Mouse (Mus musculus) megakaryocyte progenitor cell, adult 5-6 weeks (primary cell): ENCODE results near the gene Gm15448. TPM values are rescaled to one million over a fixed set of nuclear protein-coding genes. Genes with fewer than 3 reads are reported as not detected.
"Not testable (repeated sequence)": the region's sequence is repeated elsewhere in the genome, so short reads cannot be mapped to it uniquely, and the experiment has no call there.

Source experiments
- ATAC-seq: replicated peaks from 2 replicates; pipeline ENCODE4 v1.8.0; 2016; ENCODE audit warnings: mild to moderate bottlenecking, moderate TSS enrichment, inconsistent platforms; ENCODE audit not compliant: poor library complexity
- total RNA-seq, 2 experiments: library from RNA; stranded (forward) in 1 of 2; stranded (reverse) in 1 of 2; fragments of 157-497, 149-512 nt in 1 of 2; fragments of 200-1000 nt in 1 of 2; gene quantifications; 2 replicates each; pipeline versions ENCODE4 v1.2.3 to v1.2.4; 2015 to 2017

The Gm15448 gene
- total RNA-seq (2015) = 0.72 TPM in 1 of 2 replicates, not detected in the other
- total RNA-seq (2017) = not detected in 2 replicates

GRCm38 (mm10) chr7:3825599-3825998, at the start of gene Gm15448:
TSS of gene Gm15448 (minus strand) at chr7:3825687.
- not testable (repeated sequence) for ATAC-seq

DNA sequence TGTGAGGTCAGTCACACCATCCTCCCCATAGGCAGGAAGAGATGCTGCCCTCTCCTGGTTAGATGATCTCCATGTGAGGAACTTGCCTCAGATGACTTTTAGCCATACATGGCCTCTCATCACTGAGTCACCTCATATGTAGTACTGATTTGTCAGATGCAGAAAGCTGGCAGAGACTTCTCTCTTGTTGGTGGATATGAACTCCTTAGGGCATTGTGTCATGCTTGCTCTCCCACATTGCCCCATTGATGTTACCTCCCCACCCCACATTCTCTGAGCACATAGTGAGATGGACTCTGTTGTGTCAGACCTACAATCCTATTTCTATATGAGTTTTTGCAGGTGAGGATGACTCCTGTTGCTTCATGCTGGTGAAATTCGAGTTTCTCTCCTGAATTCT, 49.5 kb upstream of the Gm15448 start:
- ATAC-seq = not testable (repeated sequence)

- not testable (repeated sequence) for ATAC-seq
These were observed 19.5 kb upstream of the Gm15448 start, which contains the start of gene Pira2 for GRCm38 (mm10) chr7:3844951-3845350. TSS of gene Pira2 (minus strand) at chr7:3845051.

GRCm38 (mm10) chr7:3837854-3838253, 12.4 kb upstream of the Gm15448 start:
- not testable (repeated sequence) for ATAC-seq

GRCm38 (mm10) chr7:3830633-3831032, 5.1 kb upstream of the Gm15448 start:
- not testable (repeated sequence) for ATAC-seq

GRCm38 (mm10) chr7:3811912-3812311, 13.6 kb downstream of the Gm15448 start:
- not testable (repeated sequence) for ATAC-seq

DNA sequence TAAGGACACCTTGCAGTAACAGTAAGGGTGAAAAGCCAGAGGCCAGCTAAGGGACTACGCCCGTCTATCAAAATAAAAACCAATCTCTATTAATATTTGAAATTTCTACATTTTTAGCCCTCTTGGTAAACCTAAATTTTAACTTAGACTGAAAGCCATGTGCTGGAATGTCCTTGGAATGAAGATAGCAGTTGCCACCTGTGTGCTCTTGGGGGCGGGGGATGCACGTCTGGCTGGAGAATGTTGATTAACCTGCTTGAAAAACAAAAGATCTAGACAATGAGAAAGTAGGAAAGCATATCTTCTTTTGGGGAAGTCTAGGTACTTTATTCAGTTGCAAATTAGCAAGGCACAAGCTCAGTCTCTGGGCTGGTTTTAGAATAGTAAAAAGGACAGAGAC, 22.6 kb downstream of the Gm15448 start:
- not testable (repeated sequence) for ATAC-seq

- ATAC-seq = peak; percentile 44; the same call in 1 of the 2 replicates
These were observed 25.5 kb downstream of the Gm15448 start for GRCm38 (mm10) chr7:3799940-3800339.

GRCm38 (mm10) chr7:3796286-3796685, 29.2 kb downstream of the Gm15448 start:
- ATAC-seq = not testable (repeated sequence)

Other genes starting within 250 kb of the Gm15448 start
- gene Oscar, start 209.5 kb downstream of the Gm15448 start, total RNA-seq (2015) = 0.22 TPM in 1 of 2 replicates, not detected in the other
- gene Oscar, start 209.5 kb downstream of the Gm15448 start, total RNA-seq (2017) = not detected in 2 replicates
- 273 and 300 TPM in 2 replicates for gene Ndufa3, start 208.3 kb downstream of the Gm15448 start, total RNA-seq (2015)
- 219 and 232 TPM in 2 replicates for gene Ndufa3, start 208.3 kb downstream of the Gm15448 start, total RNA-seq (2017)
- 16.8 and 31.8 TPM in 2 replicates for gene Tfpt, start 195.8 kb downstream of the Gm15448 start, total RNA-seq (2015)
- 34.4 and 44.2 TPM in 2 replicates for gene Tfpt, start 195.8 kb downstream of the Gm15448 start, total RNA-seq (2017)
- 33.0 and 37.3 TPM in 2 replicates for gene Prpf31, start 195.7 kb downstream of the Gm15448 start, total RNA-seq (2015)
- gene Prpf31, start 195.7 kb downstream of the Gm15448 start, total RNA-seq (2017) = 113 and 130 TPM in 2 replicates
- 114 and 122 TPM in 2 replicates for gene Cnot3, start 180.4 kb downstream of the Gm15448 start, total RNA-seq (2015)
- gene Cnot3, start 180.4 kb downstream of the Gm15448 start, total RNA-seq (2017) = 20.0 and 25.3 TPM in 2 replicates
- gene Leng1, start 159.8 kb downstream of the Gm15448 start, total RNA-seq (2015) = 6.1 and 9.4 TPM in 2 replicates
- 7.9 and 10.3 TPM in 2 replicates for gene Leng1, start 159.8 kb downstream of the Gm15448 start, total RNA-seq (2017)
- 4.4 and 8.4 TPM in 2 replicates for gene Tmc4, start 148.1 kb downstream of the Gm15448 start, total RNA-seq (2015)
- gene Tmc4, start 148.1 kb downstream of the Gm15448 start, total RNA-seq (2017) = 2.9 and 3.2 TPM in 2 replicates
- gene Tsen34, start 132.8 kb downstream of the Gm15448 start, total RNA-seq (2015) = 15.0 and 19.4 TPM in 2 replicates
- 17.7 and 21.0 TPM in 2 replicates for gene Tsen34, start 132.8 kb downstream of the Gm15448 start, total RNA-seq (2017)
- gene Mboat7, start 132.2 kb downstream of the Gm15448 start, total RNA-seq (2015) = 49.1 and 51.4 TPM in 2 replicates
- 19.0 and 27.6 TPM in 2 replicates for gene Mboat7, start 132.2 kb downstream of the Gm15448 start, total RNA-seq (2017)
- gene Rps9, start 121.7 kb downstream of the Gm15448 start, total RNA-seq (2015) = 1,732 and 1,826 TPM in 2 replicates
- 1,590 and 1,738 TPM in 2 replicates for gene Rps9, start 121.7 kb downstream of the Gm15448 start, total RNA-seq (2017)
- 8.1 and 8.9 TPM in 2 replicates for gene Pirb, start 105.3 kb downstream of the Gm15448 start, total RNA-seq (2015)
- 4.5 and 4.7 TPM in 2 replicates for gene Pirb, start 105.3 kb downstream of the Gm15448 start, total RNA-seq (2017)
- 1.5 and 2.7 TPM in 2 replicates for gene Pira2, start 19.4 kb upstream of the Gm15448 start, total RNA-seq (2015)
- gene Pira2, start 19.4 kb upstream of the Gm15448 start, total RNA-seq (2017) = 1.5 TPM in 2 replicates
- 1.1 and 1.9 TPM in 2 replicates for gene Gm14548, start 72.4 kb upstream of the Gm15448 start, total RNA-seq (2015)
- 0.17 and 3.1 TPM in 2 replicates for gene Gm14548, start 72.4 kb upstream of the Gm15448 start, total RNA-seq (2017)
- 0.71 and 0.91 TPM in 2 replicates for gene Lilra6, start 89.8 kb upstream of the Gm15448 start, total RNA-seq (2015)
- 0.64 and 0.67 TPM in 2 replicates for gene Lilra6, start 89.8 kb upstream of the Gm15448 start, total RNA-seq (2017)
- 51.8 and 65.6 TPM in 2 replicates for gene Lair1, start 237.5 kb upstream of the Gm15448 start, total RNA-seq (2015)
- gene Lair1, start 237.5 kb upstream of the Gm15448 start, total RNA-seq (2017) = 80.4 and 95.9 TPM in 2 replicates